Mouse (Mus musculus): ENCODE results near the gene Acp2. TPM values are rescaled to one million over a fixed set of nuclear protein-coding genes. Genes with fewer than 3 reads are reported as not detected.

Gene Acp2
- total RNA-seq, 2 experiments from 2014 or later = 49.7 to 51.4 TPM

- intact Hi-C loops (cut with DNase I) = no loop called here
- DNase-seq (ENCODE audit: low spot score in 2 of 2) = no peak
These were observed 49.3 kb downstream of the Acp2 start for GRCm38 (mm10) chr2:91252001-91252400.

- no peak for DNase-seq (ENCODE audit: low spot score in 2 of 2)
- intact Hi-C loops (cut with DNase I) = no loop called here
These were observed 49.8 kb downstream of the Acp2 start for GRCm38 (mm10) chr2:91252512-91252911.

GRCm38 (mm10) chr2:91254725-91255380 lies 52.2 kb downstream of the Acp2 start:
- DNase-seq (ENCODE audit: low spot score in 2 of 2) = no peak
- intact Hi-C loops (cut with DNase I) = no loop called here

- peak in 1 of 2 experiments; percentile 76 for DNase-seq (ENCODE audit: low spot score in 2 of 2)
- intact Hi-C loops (cut with DNase I) = loop anchor here (2.0 kb wide), 1 partner anchor 19 kb away; the partner anchor contains the start of gene Ddb2
These were observed 53.0 kb downstream of the Acp2 start, which contains the start of gene Pacsin3 for GRCm38 (mm10) chr2:91255661-91256150. Gene Pacsin3 (plus strand): TSS chr2:91255954.

GRCm38 (mm10) chr2:91256256-91257125 lies 53.8 kb downstream of the Acp2 start:
- intact Hi-C loops (cut with DNase I) = loop anchor here (2.0 kb wide), 1 partner anchor 20 kb away; the partner anchor contains the start of gene Ddb2

GRCm38 (mm10) chr2:91257126-91257980 lies 54.7 kb downstream of the Acp2 start:
- no peak for DNase-seq (ENCODE audit: low spot score in 2 of 2)
- intact Hi-C loops (cut with DNase I) = loop anchor here (2.0 kb wide), 1 partner anchor 21 kb away; the partner anchor contains the start of gene Ddb2

More at GRCm38 (mm10) chr2:91256256-91257125, 53.8 kb downstream of the Acp2 start:
- peak; percentile 52 to 61 for DNase-seq (ENCODE audit: low spot score in 2 of 2)

- intact Hi-C loops (cut with DNase I) = no loop called here
- DNase-seq (ENCODE audit: low spot score in 2 of 2) = peak in 1 of 2 experiments; percentile 44
These were observed 55.4 kb downstream of the Acp2 start for GRCm38 (mm10) chr2:91258054-91258453.

GRCm38 (mm10) chr2:91258830-91259229 lies 56.1 kb downstream of the Acp2 start:
- intact Hi-C loops (cut with DNase I) = no loop called here
- no peak for DNase-seq (ENCODE audit: low spot score in 2 of 2)

- no peak for DNase-seq (ENCODE audit: low spot score in 2 of 2)
- intact Hi-C loops (cut with DNase I) = no loop called here
These were observed 56.8 kb downstream of the Acp2 start for GRCm38 (mm10) chr2:91259493-91259892.

Other genes with a start within 250 kb of the Acp2 start
- gene Rapsn, start 167.3 kb upstream of the Acp2 start, total RNA-seq (2021) = under 1 TPM; 0.41 to 0.53 TPM
- gene Psmc3, start 148.9 kb upstream of the Acp2 start, total RNA-seq (2021) = 100 to 1,000 TPM; 184 to 218 TPM
- gene Slc39a13, start 132.5 kb upstream of the Acp2 start, total RNA-seq (2021) = 10 to 100 TPM; 25.1 to 29.4 TPM
- 1 to 10 TPM; 3.0 to 5.3 TPM for gene Spi1, start 120.5 kb upstream of the Acp2 start, total RNA-seq (2021)
- 1 to 10 TPM in 1 of 2 experiments, under 1 TPM in 1; 0.96 to 1.4 TPM for gene Mybpc3, start 84.7 kb upstream of the Acp2 start, total RNA-seq (2021)
- 100 to 1,000 TPM; 232 to 233 TPM for gene Madd, start 19.0 kb upstream of the Acp2 start, total RNA-seq (2021)
- 1 to 10 TPM; 2.7 to 5.7 TPM for gene Nr1h3, start 51 bp upstream of the Acp2 start, total RNA-seq (2021)
- 10 to 100 TPM; 10.6 to 11.9 TPM for gene Ddb2, start 34.1 kb downstream of the Acp2 start, total RNA-seq (2021)
- gene Pacsin3, start 53.1 kb downstream of the Acp2 start, total RNA-seq (2021) = 10 to 100 TPM; 33.6 to 40.5 TPM
- 10 to 100 TPM; 71.8 to 74.1 TPM for gene Arfgap2, start 62.1 kb downstream of the Acp2 start, total RNA-seq (2021)
- gene 1110051M20Rik, start 241.8 kb downstream of the Acp2 start, total RNA-seq (2021) = 10 to 100 TPM; 89.9 to 96.6 TPM